Mouse (Mus musculus) cortical plate, adult 2 months (tissue): ENCODE data around the gene Morn1.

Experiments
- CTCF ChIP-seq: fragments of 200-500 bp; IDR thresholded peaks from 2 replicates; pipeline ENCODE4 v1.5.1; 2011; ENCODE audit warnings: mild to moderate bottlenecking, control low read depth, low read length; ENCODE audit not compliant: insufficient read depth; ENCODE audit errors: extremely low read depth
- POLR2A ChIP-seq: fragments of 200-500 bp; IDR thresholded peaks from 2 replicates; pipeline ENCODE4 v1.6.1; 2011; ENCODE audit warnings: mild to moderate bottlenecking, low read length, control low read depth; ENCODE audit not compliant: insufficient read depth; ENCODE audit errors: extremely low read depth

- TF ChIP-seq CTCF: no peak
- TF ChIP-seq POLR2A: no peak
These were observed 85.7 kb downstream of the Morn1 start for GRCm38 (mm10) chr4:155171961-155172533.
